ENCODE assay signal across 7 mouse cellular contexts in genomic region chr1:135700605-135701004, GRCm38 (mm10). TPM values are rescaled to one million over a fixed set of nuclear protein-coding genes. Genes with fewer than 3 reads are reported as not detected.
DNase-seq lines count a peak whose midpoint lies in the region; ATAC-seq and TF ChIP-seq lines count a peak whose summit lies in the region.

No protein-coding gene starts in this region.

- H3K9me3 ChIP-seq in forebrain, embryonic 15.5 days = no peaks in the 10 kb centered on the region
- no peaks in the 10 kb centered on the region for H3K9me3 ChIP-seq in hindbrain, postnatal 0 days (ENCODE audit: low read length)
- H3K9me3 ChIP-seq in midbrain, embryonic 10.5 days (replicated peaks) = no peaks in the 10 kb centered on the region; the same call in 1 of the 2 replicates

- no peaks in the 10 kb centered on the region for H3K36me3 ChIP-seq in forebrain, embryonic 15.5 days
- no peaks in the 10 kb centered on the region for H3K36me3 ChIP-seq in hindbrain, postnatal 0 days (ENCODE audit: insufficient read depth, low read length)
- H3K36me3 ChIP-seq in midbrain, embryonic 10.5 days = no peaks in the 10 kb centered on the region
- H3K36me3 ChIP-seq in small intestine, adult 2 months (ENCODE audit: control insufficient read depth, insufficient read depth, low read length) = no peaks in the 10 kb centered on the region

- H3K9ac ChIP-seq in forebrain, embryonic 15.5 days (replicated peaks) = no peak overlapping the region
- H3K9ac ChIP-seq in hindbrain, postnatal 0 days (replicated peaks; ENCODE audit: low read length) = no peak overlapping the region

- peak; percentile 35; the same call in 1 of the 2 replicates for ATAC-seq in forebrain, embryonic 15.5 days (replicated peaks)
- peak; percentile 46; the same call in 1 of the 2 replicates for ATAC-seq in hindbrain, postnatal 0 days

- under 1% methylated on average over 7 of the region's 7 CpGs for WGBS in forebrain, embryonic 15.5 days
- WGBS in hindbrain, postnatal 0 days = under 1% methylated on average over 7 of the region's 7 CpGs
- WGBS in midbrain, embryonic 10.5 days = 2% methylated on average over 7 of the region's 7 CpGs
- under 1% methylated on average over 7 of the region's 7 CpGs for WGBS in small intestine, adult 2 months

- no peak for TF ChIP-seq POLR2A in small intestine, adult 2 months (IDR thresholded peaks at IDR 0.05; ENCODE audit: low read depth, low read length)

- peak; percentile 95 for TF ChIP-seq CTCF in hindbrain, postnatal 0 days (IDR thresholded peaks at IDR 0.05; ENCODE audit: low read depth)
- TF ChIP-seq CTCF in small intestine, adult 2 months (IDR thresholded peaks at IDR 0.05; ENCODE audit: extremely low read depth, insufficient read length, insufficient replicate concordance, low read depth, low read length) = peak; percentile 80; the same call in 1 of the 2 replicates

- H3K4me1 ChIP-seq in forebrain, embryonic 15.5 days = peaks cover 17% of the 10 kb centered on the region
- H3K4me1 ChIP-seq in hindbrain, postnatal 0 days (ENCODE audit: insufficient read depth, low read length) = peaks cover 3% of the 10 kb centered on the region; the same call in 1 of the 2 replicates
- H3K4me1 ChIP-seq in midbrain, embryonic 10.5 days = peaks cover 17% of the 10 kb centered on the region
- no peaks in the 10 kb centered on the region for H3K4me1 ChIP-seq in small intestine, adult 2 months (ENCODE audit: control insufficient read depth, insufficient read depth, insufficient read length, low read length)

- DNase-seq in MN1 (ENCODE audit: low spot score) = peak; percentile 82
- DNase-seq in c-Kit-positive CD71-negative TER-119-negative erythroid progenitor cells, embryonic 14.5 days (ENCODE audit: low read depth) = peak; percentile 78
- DNase-seq in hindbrain, postnatal 0 days (ENCODE audit: low spot score) = peak; percentile 94
- DNase-seq in left cerebral cortex, postnatal 25 days (ENCODE audit: low spot score in 2 of 2) = peak; percentile 72 to 77
- peak; percentile 83 for DNase-seq in midbrain, embryonic 10.5 days (ENCODE audit: low spot score)

- no peak overlapping the region for H3K27ac ChIP-seq in forebrain, embryonic 15.5 days (replicated peaks)
- H3K27ac ChIP-seq in hindbrain, postnatal 0 days = no peak overlapping the region
- no peak overlapping the region for H3K27ac ChIP-seq in midbrain, embryonic 10.5 days (replicated peaks)
- H3K27ac ChIP-seq in small intestine, adult 2 months (ENCODE audit: insufficient read depth, low read depth, low read length) = no peak overlapping the region

- H3K4me3 ChIP-seq in forebrain, embryonic 15.5 days = no peak overlapping the region
- H3K4me3 ChIP-seq in hindbrain, postnatal 0 days (ENCODE audit: low read length) = no peak overlapping the region
- no peak overlapping the region for H3K4me3 ChIP-seq in midbrain, embryonic 10.5 days
- H3K4me3 ChIP-seq in small intestine, adult 2 months (ENCODE audit: low read depth, low read length) = no peak overlapping the region

- peaks cover 6% of the 10 kb centered on the region; the same call in 1 of the 2 replicates for H3K27me3 ChIP-seq in forebrain, embryonic 15.5 days
- H3K27me3 ChIP-seq in hindbrain, postnatal 0 days (ENCODE audit: insufficient read depth, low read length) = no peaks in the 10 kb centered on the region
- H3K27me3 ChIP-seq in midbrain, embryonic 10.5 days (ENCODE audit: low read depth, poor library complexity, severe bottlenecking) = peaks cover 41% of the 10 kb centered on the region
- H3K27me3 ChIP-seq in small intestine, adult 2 months (ENCODE audit: control insufficient read depth, insufficient read depth, low read length) = peaks cover 4% of the 10 kb centered on the region

- no peak overlapping the region for H3K4me2 ChIP-seq in forebrain, embryonic 15.5 days (replicated peaks)
- H3K4me2 ChIP-seq in hindbrain, postnatal 0 days (ENCODE audit: low read depth, low read length) = no peak overlapping the region

- intact Hi-C loops in left cerebral cortex, postnatal 25 days (cut with DNase I) = loop anchor here (1.0 kb wide), 1 partner anchor 156 kb away; no protein-coding TSS in a partner anchor

RNA-seq across cellular contexts. Expression of gene Csrp1, which starts 19.3 kb away (rescaled TPM):
- polyA plus RNA-seq in forebrain, embryonic 15.5 days (2015; fragmentation: Nextera tagmentation; extraction: Ambion mirVana) = 17.7 and 18.0 TPM in 2 replicates
- 93.1 and 95.2 TPM in 2 replicates for total RNA-seq in hindbrain, postnatal 0 days (2014; rRNA removed)
- 33.0 and 35.2 TPM in 2 replicates for polyA plus RNA-seq in hindbrain, postnatal 0 days (2015; fragmentation: Nextera tagmentation; extraction: Ambion mirVana)
- total RNA-seq in left cerebral cortex, postnatal 25 days (2021) = 100 to 1,000 TPM; 179 to 206 TPM
- 41.9 and 44.9 TPM in 2 replicates for polyA plus RNA-seq in midbrain, embryonic 10.5 days (2016; fragmentation: Nextera tagmentation; extraction: Ambion mirVana)
- 140 and 147 TPM in 2 replicates for polyA plus RNA-seq in small intestine, adult 2 months (2012; rRNA removed)
